Mouse (Mus musculus): ENCODE measurements around the gene Pnpt1.
A peak's percentile ranks its signal among the peaks of the same experiment; 100 is the strongest.

Gene Pnpt1

GRCm38 (mm10) chr11:29130385-29131355 is at the start of gene Pnpt1:
Pnpt1 (plus strand) TSS chr11:29130744.
- DNase-seq (ENCODE audit: low spot score): peak; percentile 81

- DNase-seq (ENCODE audit: low spot score): no peak
Observed at GRCm38 (mm10) chr11:29092403-29092802, 38.1 kb upstream of the Pnpt1 start.

- no peak for DNase-seq (ENCODE audit: low spot score)
Observed at GRCm38 (mm10) chr11:29098926-29099325, 31.6 kb upstream of the Pnpt1 start.

GRCm38 (mm10) chr11:29129862-29130384 is 621 bp upstream of the Pnpt1 start:
- DNase-seq (ENCODE audit: low spot score): no peak

DNA sequence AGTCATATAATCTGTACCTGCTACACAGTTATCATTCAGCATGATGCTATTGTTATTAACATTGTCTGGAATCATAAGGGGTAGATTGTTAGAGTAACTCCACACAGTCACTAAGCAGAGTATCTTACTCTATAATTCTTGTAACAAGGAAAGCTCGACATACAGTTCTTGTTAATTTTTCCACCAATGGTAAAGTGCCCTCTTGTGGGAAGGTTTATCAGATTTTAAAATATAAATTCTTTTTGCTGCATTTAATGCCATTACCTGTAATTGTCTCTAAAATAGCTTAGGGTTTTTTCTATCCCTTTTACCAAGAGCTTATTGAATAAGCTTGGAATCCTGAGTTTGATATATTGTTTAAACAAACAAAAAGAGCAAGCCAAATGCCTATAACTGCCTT is 10.1 kb downstream of the Pnpt1 start:
- DNase-seq (ENCODE audit: low spot score): no peak

DNA sequence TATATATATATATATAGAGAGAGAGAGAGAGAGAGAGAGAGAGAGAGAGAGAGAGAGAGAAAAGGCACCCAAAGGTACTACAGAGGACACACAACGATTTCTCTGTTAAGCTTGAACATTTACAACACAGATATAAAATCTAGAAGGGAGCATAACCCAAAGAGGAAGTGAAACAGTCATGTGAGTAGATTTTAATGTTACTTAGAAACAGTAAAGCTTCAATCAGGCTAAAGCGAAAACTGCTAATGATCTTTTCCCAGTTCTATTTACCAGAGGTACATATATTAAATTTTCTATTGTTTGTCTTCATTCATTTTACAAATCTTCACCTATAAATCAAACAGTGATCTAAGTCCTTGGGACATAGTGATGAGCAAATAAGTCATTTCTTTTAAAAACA is 18.4 kb downstream of the Pnpt1 start:
- no peak for DNase-seq (ENCODE audit: low spot score)

DNA sequence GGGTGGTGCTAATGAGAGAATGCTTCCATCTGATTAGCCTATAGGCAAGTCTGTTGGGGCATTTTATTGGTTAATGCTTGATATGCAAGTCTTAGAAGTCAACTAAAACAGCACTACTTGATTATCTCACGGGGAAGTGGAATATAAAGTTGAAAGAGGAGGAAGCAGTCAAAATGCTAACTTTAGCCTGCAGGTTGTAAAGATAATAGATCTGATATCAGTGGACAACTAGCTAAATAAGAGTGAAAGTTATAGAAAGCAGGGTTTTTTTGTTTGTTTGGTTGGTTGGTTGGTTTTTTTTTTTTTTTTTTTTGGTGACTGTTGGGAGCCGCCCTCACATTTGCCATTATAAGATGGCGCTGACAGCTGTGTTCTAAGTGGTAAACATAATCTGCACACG is 33.0 kb downstream of the Pnpt1 start:
- no peak for DNase-seq (ENCODE audit: low spot score)

- DNase-seq (ENCODE audit: low spot score): peak; percentile 12
Observed at GRCm38 (mm10) chr11:29171959-29172391, 41.4 kb downstream of the Pnpt1 start.

DNA sequence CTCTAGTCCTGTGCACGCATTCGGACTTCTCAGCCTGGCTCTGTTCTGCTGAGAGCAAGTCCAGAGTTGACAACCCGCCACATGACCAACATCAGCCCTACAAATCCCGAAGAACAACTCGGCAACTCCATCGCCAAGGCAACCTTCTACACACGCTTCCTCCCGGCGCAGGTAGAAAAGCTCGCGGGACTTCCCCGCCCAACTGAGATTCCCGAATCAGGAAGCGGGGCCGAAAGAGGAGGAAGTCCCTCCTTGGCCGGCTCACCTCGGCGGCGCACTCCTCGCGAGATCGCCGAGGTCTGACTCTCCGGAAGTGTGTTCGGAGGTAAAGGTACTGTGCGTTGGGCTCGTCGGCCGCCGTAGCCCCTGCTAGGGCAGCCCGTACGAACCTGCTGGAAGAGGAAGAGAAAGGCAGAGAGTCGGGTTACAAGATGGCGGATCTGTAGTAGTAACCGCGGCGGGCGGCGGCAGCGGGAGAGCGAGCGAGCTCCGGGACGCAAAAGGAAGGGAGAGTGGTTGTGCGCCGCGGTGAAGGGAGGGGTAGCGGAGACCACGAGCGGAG is 42.1 kb downstream of the Pnpt1 start, which contains the start of gene Ppp4r3b:
Ppp4r3b (plus strand) TSS at position 328 of the 562 bp plus-strand sequence.
- DNase-seq (ENCODE audit: low spot score): peak; percentile 92

DNA sequence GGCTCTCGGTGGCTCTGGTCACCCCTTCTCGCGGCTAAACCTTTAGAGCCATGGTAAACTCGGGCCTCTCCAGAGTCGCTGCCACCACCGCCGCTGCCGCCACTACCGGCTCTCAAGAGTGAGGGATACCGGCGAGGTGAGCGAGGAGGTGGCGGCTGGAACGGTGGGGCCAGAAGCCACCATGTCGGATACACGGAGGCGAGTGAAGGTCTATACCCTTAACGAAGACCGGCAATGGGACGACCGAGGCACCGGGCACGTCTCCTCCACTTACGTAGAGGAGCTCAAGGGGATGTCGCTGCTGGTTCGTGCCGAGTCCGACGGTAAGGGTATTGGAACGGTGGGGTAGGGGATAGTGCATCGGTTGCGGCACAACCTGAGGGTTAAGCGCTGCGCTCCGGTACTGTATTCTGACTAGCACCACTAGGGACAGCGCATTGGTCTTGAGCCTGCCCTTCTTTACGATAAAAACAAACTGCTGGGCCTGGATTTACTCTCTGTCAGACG is 42.6 kb downstream of the Pnpt1 start:
- peak; percentile 45 for DNase-seq (ENCODE audit: low spot score)

DNA sequence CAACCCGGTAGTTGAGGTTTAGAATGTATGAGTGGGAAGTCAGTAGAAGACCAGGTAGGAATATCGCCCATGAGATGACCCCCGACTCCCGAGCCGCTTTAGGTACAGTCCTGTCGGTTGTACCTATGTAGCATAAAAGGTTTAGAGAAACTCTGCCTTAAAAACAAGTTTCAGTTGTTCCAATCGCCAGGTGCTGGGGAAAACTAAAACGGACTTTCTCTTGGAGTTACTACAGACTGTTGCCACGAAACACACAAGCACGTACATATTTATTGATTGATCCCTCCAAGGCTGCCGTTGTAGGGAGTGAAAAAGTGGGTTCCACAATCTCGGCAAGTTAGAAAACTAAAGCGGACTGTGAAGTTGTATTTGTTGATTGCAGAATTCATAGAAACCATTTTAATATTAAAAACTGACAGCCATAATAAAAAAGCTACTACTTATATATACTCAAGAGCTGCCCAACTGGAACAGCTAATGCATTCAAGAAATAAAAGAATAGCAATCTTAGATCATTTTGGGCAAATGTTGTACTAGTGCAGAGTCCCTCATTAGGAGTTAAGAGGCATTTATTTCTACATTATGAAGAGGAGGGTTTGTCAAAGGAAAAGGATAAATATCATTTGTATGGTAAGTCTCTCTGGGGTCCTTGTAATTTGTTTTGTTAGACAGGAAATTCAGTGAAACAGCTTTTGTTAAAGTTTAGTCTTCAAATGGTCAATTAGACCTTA is 43.3 kb downstream of the Pnpt1 start:
- peak; percentile 2 for DNase-seq (ENCODE audit: low spot score)

DNA sequence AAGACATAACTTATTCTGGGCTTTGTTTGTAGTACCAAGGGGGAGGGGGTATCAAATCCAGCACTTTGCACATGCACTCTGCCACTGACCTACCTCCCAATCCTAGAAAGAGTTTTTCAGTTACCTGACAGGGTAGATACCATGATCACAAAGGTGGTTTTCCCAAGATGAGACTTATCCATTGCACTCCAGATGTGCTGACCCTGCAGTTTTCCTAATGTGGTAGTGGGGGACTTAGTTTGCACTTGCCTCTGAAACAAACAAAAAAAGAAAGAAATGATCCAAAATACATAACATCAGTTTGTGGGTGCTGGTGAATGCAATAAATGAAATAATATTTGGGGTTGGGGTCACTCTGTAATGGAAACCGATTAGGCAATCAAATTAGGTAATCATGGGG is 48.8 kb downstream of the Pnpt1 start:
- DNase-seq (ENCODE audit: low spot score): no peak

- DNase-seq (ENCODE audit: low spot score): no peak
Observed at GRCm38 (mm10) chr11:29180657-29181056, 50.1 kb downstream of the Pnpt1 start.

- no peak for DNase-seq (ENCODE audit: low spot score)
Observed at GRCm38 (mm10) chr11:29181751-29182150, 51.2 kb downstream of the Pnpt1 start.

DNA sequence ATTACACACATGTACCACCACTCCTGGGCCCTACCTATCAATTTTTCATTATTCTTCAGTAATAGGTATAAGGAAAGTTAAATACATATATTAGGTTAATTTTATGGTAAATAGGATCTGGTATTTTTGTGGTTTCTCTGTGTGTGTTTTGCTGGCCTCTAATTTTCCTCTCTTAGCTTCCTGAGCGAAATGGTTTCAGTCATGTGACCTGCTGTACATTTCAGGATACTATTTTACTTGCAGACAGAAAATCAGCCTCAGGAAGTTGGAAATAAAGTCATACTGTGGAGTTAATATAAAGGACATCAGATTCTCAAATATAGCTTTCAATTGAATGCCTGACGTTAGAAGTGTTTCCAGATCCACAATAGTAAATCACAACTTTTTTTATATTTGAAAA is 58.4 kb downstream of the Pnpt1 start:
- DNase-seq (ENCODE audit: low spot score): no peak

DNA sequence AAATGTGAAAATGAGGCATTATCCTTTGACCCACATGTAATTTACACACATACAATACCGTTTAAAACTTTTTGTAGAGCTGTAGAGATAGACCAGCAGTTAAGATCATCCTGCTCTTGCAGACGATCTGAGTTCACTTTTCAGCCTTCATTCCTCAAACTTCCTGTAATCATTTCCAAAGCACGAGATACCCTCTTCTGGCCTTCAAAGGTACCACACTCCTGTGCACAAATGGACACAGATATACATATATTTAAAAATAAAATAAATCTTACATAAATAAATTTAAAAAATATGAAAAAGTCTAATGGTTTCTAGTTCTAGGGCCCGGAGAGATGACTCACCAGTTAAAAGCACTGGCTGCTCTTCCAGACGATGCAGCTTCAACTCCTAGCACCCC is 73.1 kb downstream of the Pnpt1 start:
- DNase-seq (ENCODE audit: low spot score): no peak

DNA sequence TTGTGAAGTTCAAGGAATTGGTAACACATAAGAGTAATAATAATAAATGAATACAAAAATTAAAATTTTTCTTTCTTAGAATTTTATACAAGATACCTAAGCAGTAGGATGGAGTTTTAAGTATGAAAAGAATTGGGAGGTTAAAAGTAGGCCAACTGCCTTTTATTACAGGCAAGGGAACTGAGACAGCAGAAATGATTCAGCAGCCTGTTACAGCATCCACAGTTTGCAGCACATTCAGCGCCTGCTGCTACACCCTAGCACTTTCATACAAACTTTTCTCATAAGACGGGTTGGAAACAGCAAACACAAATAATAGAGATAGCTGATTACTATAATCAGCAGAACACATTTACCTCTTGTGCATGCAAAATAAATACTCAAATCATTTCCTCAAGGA is 79.2 kb downstream of the Pnpt1 start:
- no peak for DNase-seq (ENCODE audit: low spot score)

Data from ovary, postnatal 14 days (tissue).